Mouse (Mus musculus): ENCODE results near the gene Dpp6.

DNA sequence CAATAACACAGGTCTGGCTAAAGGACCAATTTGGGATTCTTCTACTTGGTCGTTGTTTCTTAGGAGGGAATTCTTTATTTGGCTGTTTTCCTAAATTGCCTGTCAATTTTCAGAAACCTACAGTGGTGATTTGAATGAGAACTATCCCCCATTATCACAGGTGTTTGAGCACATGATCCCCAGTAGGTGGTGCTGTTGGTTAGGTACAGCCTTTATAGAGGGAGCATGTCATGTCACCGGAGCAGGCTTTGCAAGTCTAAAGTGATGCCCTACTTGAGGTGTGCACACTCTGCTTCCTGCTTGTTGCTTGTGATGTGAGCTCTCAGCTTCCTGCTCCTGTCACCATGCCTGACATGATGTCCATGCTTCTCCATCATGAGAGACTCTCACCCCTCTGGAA is 870.3 kb downstream of the Dpp6 start:
- peak; percentile 46 for TF ChIP-seq CTCF (IDR thresholded peaks at IDR 0.05; ENCODE audit: low read depth)
- TF ChIP-seq EP300 (optimal IDR thresholded peaks at IDR 0.05), result no peak
